Mouse (Mus musculus) adrenal gland (tissue): ENCODE data around the gene Tspyl1.

Source experiments
- intact Hi-C: fragments of 180-260 bp; cut with DNase I; formaldehyde crosslinking; loops from one replicate; pipeline ENCODE4 v1.15.1; 2025

The Tspyl1 gene

DNA sequence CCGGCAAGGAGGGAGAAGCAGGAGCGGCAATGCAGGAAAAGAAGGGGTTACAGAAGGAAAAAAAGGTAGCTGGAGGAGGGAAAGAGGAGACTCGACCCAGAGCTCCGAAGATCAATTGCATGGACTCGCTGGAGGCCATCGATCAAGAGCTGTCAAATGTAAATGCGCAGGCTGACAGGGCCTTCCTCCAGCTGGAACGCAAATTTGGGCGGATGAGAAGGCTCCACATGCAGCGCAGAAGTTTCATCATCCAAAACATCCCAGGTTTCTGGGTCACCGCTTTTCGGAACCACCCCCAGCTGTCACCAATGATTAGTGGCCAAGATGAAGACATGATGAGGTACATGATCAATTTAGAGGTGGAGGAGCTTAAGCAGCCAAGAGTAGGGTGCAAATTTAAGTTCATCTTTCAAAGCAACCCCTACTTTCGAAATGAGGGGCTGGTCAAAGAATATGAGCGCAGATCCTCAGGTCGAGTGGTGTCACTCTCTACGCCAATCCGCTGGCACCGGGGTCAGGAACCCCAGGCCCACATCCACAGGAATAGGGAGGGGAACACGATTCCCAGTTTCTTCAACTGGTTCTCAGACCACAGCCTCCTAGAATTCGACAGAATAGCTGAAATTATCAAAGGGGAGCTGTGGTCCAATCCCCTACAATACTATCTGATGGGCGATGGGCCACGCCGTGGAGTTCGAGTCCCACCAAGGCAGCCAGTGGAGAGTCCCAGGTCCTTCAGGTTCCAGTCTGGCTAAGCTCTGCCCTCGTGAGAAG lies 16.2 kb downstream of the Tspyl1 start:
- intact Hi-C loops = no loop called here

DNA sequence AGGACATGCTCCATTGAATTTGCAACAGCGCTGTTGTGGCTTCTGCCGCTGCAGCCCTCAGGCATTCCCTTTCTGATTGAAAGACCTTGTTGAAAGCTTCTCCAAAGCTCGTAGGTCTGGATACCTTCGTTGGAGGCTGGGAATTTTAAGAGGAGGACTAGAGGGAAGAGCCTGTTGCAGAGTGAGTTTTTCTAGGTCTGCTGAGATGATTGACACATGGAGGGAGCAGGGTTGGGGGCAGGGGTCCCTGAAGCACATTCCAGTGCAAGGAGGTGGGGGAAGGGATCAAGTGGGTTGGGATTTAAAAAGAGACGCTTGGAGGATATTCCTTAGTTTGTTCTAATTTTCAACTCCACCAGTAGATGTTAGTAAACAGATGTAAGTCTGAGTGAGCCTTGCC lies 18.4 kb downstream of the Tspyl1 start:
- intact Hi-C loops = no loop called here

DNA sequence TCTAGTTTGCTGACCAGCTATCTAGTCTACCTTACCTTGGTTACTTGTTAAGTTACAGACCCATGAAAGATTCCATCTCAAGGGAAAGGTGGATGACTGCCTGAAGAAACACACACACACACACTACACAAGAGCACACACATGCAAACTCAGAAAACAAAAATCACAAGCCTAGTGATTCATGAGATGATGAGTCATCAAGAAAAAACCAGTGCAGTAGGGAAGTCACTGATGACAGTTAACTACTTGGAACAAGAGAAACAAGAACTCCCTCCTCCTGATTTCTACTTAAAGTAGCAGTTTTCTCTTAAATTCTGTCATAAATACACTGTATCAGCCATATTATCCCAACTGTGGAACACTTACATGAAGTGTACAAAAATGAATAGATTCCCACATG lies 25.1 kb downstream of the Tspyl1 start:
- intact Hi-C loops = no loop called here

DNA sequence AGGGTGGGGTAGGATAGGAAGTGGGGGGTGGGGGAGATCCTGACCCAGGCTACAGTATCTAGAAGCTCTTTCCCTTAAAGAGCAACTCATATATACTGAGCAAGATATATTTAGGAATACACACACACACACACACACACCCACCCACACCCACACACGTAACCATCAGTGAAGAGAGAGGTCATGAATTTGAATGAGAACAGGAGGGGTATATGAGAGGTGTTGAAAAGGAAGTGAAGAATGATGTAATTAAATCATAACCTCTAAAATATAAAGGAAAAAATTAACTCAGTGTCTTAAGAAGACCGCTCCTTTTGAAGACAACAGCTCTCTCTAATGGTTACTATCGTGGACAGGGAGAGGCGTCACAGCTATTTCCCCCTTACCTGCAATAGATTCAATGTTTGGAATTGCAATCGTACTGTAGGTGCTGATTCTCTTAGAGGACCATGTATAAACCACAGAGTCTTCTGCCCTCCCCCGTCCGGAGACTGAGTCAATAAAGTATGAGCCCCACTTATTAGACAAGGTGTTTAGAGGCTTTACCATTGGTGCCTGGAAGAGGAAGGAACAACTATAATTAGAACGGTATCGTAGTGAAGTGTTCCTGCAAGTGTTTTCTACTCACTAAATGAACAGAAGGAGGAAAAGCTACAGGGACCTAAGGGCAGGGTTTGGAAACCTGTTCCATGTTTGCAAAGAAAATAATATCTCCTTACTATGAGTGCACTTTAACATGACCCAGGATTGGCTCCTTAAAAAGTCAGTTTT lies 28.1 kb downstream of the Tspyl1 start:
- intact Hi-C loops = no loop called here

DNA sequence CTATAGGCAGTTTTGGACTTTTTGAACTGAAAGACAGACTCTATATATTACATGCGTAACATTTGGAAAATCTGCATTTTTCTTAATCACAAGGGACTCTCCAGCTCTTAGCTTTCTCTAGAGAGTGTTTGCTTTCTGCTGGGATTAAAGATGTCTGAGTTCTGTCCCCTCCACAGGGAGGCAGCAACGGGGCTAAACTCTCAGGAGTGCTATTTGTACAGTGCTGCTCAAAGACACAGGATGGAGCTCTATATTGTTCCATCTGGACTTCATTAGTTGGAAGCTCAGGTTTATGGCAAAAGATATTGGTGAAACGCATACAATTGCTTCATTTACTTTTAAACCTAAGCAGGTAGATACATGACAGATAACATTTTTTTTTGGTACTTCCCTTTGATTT lies 30.5 kb downstream of the Tspyl1 start:
- intact Hi-C loops = no loop called here

DNA sequence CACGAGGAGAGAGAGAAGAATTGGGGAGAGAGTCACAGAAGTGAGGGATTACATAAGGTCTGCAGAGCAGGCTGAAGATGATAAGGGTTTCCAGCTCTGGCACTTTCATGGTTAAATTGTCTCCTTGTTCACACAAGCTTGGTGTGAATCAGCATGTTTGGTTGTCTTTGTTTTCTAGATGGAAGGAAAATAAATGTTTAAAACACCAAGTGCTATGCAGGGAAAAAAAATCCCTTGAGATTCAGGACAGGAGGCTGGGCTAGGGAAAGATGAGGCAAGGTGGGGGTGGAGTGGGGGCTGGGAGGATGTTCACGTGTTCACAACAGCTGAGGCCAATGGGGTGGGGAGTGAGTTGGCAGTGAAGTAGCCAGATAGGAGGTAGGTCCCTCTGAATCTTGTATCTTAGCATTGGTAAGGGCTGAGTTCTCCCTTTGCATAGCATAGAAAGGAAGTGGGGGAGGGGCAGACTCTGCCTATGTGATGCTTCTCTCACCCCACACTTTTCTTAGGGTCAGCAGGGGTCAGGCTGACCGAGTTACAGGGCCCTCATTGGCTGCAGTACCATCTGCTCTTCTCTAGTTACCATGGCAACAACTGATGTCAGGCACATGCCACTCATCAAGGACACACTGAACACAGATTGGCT lies 34.7 kb downstream of the Tspyl1 start:
- intact Hi-C loops = no loop called here

DNA sequence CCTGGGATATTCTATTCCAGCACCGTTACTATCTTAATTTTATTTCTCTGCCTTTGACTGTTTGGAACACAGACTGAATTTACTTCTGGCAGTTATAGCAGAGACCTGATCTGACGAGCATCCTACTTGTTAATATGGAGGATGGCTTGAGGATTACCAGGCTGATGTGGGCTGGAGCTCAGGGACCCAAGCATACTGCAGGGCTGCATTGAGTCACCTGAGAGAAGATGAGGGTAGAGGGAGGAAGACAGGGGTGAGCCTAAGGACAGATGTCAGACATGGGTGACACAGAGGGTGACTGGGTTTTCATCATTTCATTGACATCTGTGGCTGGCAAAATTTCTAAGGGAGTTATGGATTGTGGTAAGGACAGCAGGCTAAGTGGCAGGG lies 35.2 kb downstream of the Tspyl1 start:
- intact Hi-C loops = no loop called here

DNA sequence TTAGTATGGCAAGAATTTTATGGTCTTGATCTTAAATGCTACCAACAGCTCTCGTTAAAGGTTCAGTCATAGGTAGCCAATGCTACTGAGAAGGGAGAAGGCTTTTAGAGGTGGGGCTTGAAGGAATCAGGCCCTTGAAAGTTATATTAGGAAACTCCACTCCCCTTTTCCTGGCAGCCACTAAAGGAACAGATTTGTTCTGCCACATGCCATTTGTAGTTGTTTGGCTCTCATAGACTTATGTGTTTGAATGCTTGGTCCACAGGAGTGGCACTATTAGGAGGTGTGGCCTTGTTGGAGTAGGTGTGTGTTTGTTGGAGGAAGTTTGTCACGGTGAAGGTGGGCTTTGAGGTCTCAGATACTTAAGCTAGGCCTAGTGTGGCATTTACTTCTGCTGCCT lies 38.8 kb downstream of the Tspyl1 start:
- intact Hi-C loops = no loop called here

DNA sequence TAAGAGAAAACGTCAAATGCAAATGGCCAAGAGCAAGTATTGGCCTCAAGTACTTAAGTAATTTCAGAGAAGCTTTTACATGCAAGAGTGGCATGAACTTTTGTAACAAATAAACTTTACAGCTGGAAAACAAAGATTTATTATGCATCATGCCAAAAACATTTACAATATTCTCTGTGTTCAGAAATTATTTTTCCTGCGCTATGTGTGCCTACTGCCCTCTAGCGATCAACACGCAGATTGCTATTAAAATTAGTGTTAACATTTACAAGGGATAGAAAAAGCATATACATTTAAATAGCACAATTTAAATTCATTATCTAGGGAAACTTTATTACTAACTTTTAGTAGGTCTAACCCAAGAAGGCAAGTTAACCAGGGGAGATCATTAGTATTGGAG lies 44.7 kb downstream of the Tspyl1 start:
- intact Hi-C loops = loop anchor here (5.0 kb wide), 2 partner anchors 44 to 289 kb away; partner anchors contain the start of genes Trappc3l and Tspyl1

DNA sequence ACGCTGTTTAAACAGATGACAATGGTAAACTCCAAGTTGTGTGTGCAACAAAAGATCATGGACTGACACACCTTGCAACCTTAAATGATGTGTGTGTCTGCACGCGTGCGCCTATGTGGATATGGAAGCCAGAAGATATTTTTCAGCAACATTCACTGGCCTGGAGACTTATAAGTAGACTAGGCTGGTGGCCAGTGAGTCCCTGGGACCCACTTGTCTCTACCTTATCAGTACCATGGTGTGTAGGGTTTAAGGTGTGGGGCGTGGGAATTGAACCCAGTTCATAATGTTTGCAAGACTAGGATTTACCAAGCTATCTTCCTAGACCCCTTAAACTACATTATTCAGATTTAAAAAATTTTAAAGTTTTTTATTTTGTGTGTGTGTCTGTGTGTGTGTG lies 45.2 kb downstream of the Tspyl1 start:
- intact Hi-C loops = loop anchor here (5.0 kb wide), 2 partner anchors 45 to 290 kb away; partner anchors contain the start of genes Trappc3l and Tspyl1

DNA sequence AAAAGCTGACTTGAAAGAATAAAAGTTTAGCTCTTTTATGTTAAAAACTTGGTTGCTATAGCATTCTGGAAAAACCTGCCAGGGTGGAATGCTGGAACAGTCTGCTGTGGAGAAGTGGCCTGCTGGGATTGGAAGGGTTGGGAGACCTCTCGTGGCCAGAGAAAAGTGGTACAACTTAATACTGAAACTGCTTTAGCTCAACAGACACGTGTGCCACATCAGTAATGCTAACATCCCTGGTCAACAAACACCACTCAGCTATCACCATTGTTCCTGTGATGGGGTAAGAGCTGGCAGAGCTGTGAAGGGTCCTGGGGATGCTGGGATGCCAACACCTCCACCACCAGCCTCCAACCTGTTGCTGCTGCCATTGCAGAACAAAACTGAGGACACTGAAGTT lies 46.3 kb downstream of the Tspyl1 start:
- intact Hi-C loops = loop anchor here (5.0 kb wide), 2 partner anchors 46 to 291 kb away; partner anchors contain the start of genes Trappc3l and Tspyl1
